Mouse (Mus musculus): ENCODE data around the gene Tnfrsf23. TPM values are rescaled to one million over a fixed set of nuclear protein-coding genes. Genes with fewer than 3 reads are reported as not detected.
"Not testable (repeated sequence)": the region's sequence is repeated elsewhere in the genome, so short reads cannot be mapped to it uniquely, and the experiment has no call there.

Gene Tnfrsf23
- total RNA-seq, 2 experiments from 2014 or later, result 2.1 to 2.9 TPM

DNA sequence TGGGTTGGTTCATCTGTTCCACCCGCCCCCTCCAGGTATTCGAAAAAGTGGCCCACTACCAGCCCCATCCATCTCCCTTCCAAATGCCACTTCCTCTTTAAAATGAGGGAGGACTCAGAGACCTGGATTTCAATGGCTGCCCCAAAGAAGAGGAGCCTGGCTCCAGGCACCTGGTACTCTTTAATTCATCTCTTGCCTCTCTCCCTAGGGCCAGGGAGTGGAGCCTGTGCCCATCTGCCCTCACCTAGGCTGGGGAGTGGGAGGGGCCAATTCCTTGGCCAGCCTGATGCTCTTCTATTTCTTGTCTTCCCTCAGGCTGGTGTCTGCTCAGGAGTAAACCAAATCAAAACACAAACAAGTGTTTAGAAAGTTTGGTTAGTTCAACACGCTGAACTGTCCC is 1.0 kb upstream of the Tnfrsf23 start:
- not testable (repeated sequence) for DNase-seq
- intact Hi-C loops (cut with DNase I), result loop anchor here (5.0 kb wide), 1 partner anchor 39 kb away; the partner anchor contains the start of gene Tnfrsf22

DNA sequence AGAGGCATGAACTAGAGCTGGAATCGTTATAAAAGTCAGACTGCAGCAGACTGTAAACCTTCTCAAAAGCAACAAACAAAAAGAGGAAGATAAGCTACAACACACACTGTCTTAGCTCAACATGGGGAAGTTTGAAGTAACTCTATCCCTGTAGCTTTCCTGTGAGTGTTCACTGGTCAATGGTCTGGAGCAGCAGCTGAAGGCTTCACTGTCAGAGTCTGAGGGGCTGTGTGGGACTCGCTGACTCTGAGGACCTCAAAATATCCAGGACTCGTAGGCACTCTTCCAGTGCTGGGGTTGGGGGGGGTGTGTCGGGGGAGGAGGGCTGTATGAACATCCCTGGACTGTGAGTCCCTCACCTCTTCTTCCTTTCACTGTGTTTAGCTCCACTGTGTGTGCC is 519 bp upstream of the Tnfrsf23 start:
- DNase-seq, result not testable (repeated sequence)
- intact Hi-C loops (cut with DNase I), result loop anchor here (5.0 kb wide), 1 partner anchor 39 kb away; the partner anchor contains the start of gene Tnfrsf22

DNA sequence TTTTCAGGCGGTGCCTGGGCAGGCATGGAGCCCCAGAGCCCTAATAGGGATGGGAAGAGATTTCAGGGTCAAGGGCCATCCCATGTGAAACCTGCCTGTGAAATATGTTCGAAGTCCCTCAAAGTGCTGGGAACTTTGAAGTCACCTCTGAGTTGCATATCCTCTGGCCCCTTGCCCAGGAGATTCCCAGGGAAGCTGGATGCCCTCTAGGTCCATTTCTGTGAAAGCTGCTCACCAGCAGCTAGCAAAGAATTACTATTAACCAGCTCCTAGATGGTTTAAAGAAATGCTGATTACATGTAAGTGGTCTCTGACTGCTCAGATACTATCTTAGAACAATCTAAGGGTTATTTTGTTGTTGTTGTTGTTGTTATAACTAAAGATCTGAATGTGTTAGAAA is 1.1 kb downstream of the Tnfrsf23 start:
- DNase-seq; intact Hi-C loops (cut with DNase I): not testable (repeated sequence)

DNA sequence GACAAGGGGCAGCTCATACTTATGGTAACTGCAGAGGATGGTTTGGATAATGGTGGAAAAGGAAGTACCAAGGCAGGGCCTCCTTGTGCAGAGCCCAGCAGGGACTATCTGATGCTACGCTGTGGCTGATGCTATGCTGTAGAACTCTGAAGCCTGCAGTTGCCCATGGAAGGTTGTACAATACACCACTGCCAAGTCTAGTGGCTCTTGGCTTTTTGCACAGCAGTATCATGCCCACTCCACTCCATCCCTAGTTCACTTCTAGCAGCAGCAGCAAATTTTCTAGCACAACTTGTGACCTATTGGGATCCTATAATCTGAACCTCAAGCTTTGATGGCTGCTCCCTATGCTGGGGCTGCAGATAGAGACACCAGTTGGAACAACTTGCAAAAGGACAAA is 4.1 kb downstream of the Tnfrsf23 start:
- intact Hi-C loops (cut with DNase I), result no loop called here
- DNase-seq, result no peak

GRCm38 (mm10) chr7:143680836-143681235 is 4.8 kb downstream of the Tnfrsf23 start:
- intact Hi-C loops (cut with DNase I); DNase-seq: not testable (repeated sequence)

DNA sequence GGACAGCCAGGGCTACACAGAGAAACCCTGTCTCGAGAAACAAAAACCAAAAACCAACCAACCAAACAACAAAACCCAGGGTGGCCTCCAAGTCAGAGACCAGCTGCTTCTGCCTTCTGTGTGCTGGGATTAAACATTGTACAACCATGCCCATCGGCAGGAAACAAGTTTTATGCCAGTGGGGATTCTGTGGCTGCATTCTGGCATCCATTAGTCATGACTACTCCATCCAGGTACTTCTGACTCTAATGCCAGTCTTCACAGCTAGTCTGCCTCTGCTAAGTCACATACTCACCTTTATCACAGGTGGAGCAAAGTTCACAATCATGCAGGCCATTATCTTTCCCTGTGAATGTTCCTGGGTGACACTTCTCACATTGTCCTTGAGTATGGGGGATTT is 6.0 kb downstream of the Tnfrsf23 start:
- DNase-seq; intact Hi-C loops (cut with DNase I): not testable (repeated sequence)

- DNase-seq, result no peak
- intact Hi-C loops (cut with DNase I), result no loop called here
Measured at GRCm38 (mm10) chr7:143666427-143667311, 19.0 kb downstream of the Tnfrsf23 start.

DNA sequence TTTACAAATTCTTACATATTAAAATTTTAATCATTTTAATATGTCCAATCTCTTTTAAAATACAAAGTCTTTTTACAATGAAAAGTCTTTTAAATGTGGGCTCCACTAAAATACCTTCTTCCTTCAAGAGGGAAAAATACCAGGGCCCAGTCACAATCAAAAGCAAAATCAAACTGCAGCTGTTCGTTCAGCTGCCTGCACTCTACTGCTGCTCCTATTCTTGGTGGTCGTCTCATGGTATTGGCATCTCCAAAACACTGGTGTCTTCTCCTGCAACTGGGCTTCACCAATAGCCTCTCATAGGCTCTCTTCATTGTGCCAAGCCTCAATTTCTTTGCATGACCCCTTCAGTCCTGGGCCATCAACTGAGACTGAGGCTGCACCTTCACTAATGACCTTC is 22.2 kb downstream of the Tnfrsf23 start:
- intact Hi-C loops (cut with DNase I), result no loop called here
- DNase-seq, result no peak

DNA sequence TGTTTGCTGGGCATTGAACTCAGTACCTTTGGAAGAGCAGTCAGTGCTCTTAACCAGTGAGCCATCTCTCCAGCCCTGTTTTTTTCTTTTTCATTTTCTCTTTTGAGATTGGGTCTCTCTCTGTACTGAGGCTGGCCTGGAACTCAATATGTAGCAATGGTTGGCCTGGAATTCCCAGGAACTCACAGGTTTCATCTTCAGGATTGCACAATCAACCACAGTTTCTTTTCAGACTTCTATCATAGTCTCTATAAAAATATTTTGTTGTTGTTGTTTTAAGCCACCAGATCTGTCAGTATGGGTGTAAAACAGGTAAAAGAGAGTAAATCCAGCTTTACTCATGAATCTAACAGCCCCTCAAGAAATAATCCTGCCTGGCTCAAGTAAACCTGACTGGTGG is 24.9 kb downstream of the Tnfrsf23 start:
- DNase-seq, result no peak
- intact Hi-C loops (cut with DNase I), result no loop called here

DNA sequence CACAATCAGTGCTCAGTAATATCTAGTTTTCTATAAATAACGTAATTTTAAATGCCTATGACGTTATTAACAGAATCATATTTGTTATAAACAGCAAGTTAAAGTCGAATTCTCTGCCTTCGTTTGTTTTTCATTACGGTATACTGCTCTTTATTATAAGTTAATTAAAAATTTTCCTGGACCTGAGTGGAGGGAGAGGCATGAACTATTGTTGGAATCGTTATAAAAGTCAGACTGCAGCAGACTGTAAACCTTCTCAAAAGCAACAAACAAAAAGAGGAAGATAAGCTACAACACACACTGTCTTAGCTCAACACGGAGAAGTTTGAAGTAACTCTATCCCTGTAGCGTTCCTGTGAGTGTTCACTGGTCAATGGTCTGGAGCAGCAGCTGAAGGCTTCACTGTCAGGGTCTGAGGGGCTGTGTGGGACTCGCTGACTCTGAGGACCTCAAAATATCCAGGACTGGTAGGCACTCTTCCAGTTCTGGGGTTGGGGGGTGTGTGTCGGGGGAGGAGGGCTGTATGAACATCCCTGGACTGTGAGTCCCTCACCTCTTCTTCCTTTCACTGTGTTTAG is 35.8 kb downstream of the Tnfrsf23 start:
- DNase-seq, result not testable (repeated sequence)
- intact Hi-C loops (cut with DNase I), result loop anchor here (5.0 kb wide), 1 partner anchor 37 kb away; the partner anchor contains the start of gene Tnfrsf23

GRCm38 (mm10) chr7:143649034-143649768 is 36.5 kb downstream of the Tnfrsf23 start, which contains the start of gene Tnfrsf22:
Gene Tnfrsf22, minus strand, starts transcription at chr7:143649661.
- intact Hi-C loops (cut with DNase I), result loop anchor here (5.0 kb wide), 1 partner anchor 38 kb away; the partner anchor contains the start of gene Tnfrsf23
- peak; percentile 78 for DNase-seq

- intact Hi-C loops (cut with DNase I); DNase-seq: not testable (repeated sequence)
Measured at GRCm38 (mm10) chr7:143643949-143644348, 41.7 kb downstream of the Tnfrsf23 start.

GRCm38 (mm10) chr7:143636674-143637073 is 49.0 kb downstream of the Tnfrsf23 start:
- DNase-seq, result no peak
- intact Hi-C loops (cut with DNase I), result no loop called here

GRCm38 (mm10) chr7:143631503-143631902 is 54.2 kb downstream of the Tnfrsf23 start:
- DNase-seq, result no peak

GRCm38 (mm10) chr7:143629501-143629900 is 56.2 kb downstream of the Tnfrsf23 start:
- DNase-seq, result no peak
- intact Hi-C loops (cut with DNase I), result no loop called here

More at GRCm38 (mm10) chr7:143631503-143631902, 54.2 kb downstream of the Tnfrsf23 start:
- intact Hi-C loops (cut with DNase I), result no loop called here

GRCm38 (mm10) chr7:143628540-143628939 is 57.1 kb downstream of the Tnfrsf23 start, which contains the start of gene Tnfrsf26:
Gene Tnfrsf26, minus strand, starts transcription at chr7:143628722.
- intact Hi-C loops (cut with DNase I), result no loop called here
- no peak for DNase-seq

GRCm38 (mm10) chr7:143627555-143628286 is 58.0 kb downstream of the Tnfrsf23 start:
- DNase-seq, result no peak
- intact Hi-C loops (cut with DNase I), result no loop called here

GRCm38 (mm10) chr7:143626178-143626577 is 59.5 kb downstream of the Tnfrsf23 start:
- intact Hi-C loops (cut with DNase I), result no loop called here
- no peak for DNase-seq

DNA sequence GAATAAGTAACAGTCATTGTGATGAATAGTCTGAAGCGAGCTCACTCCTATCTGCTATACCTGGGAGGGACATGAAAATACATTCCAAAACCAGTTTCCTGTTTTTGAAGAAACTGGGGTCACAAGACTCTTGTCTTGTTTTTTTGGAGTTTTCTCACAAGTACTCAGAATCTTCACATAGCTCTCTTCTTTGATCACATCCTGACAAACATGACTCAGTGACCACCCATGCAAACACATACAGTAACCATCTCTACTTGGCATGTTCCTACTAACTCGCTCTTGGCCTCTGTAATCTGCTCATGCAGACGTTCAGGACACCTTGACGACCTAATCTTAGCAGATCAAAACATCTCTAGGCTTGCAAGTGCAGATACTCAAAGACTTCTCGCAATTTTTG is 60.5 kb downstream of the Tnfrsf23 start:
- intact Hi-C loops (cut with DNase I), result no loop called here

DNA sequence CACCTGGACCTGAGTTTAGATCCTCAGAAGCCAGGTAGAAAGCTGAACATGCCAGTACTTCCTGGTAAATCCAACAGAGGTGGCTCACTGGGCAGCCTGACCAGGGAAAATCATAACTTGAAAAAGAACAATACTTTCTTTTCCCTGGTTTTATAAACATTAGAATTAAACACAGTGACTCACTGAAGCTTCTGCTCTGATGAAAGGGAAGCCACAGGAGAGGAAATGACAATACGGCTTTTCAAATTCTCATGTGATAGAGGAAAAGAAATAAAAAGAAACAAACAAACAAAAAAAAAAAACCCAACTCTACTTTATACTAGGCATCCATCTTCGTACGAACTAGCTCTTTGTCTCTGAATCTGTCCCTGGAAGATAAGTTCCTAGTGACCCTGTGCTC is 61.1 kb downstream of the Tnfrsf23 start:
- intact Hi-C loops (cut with DNase I), result no loop called here
- no peak for DNase-seq

More for the DNA sequence above, 60.5 kb downstream of the Tnfrsf23 start:
- no peak for DNase-seq
